Mouse (Mus musculus): ENCODE measurements around the gene Znrf2.

DNA sequence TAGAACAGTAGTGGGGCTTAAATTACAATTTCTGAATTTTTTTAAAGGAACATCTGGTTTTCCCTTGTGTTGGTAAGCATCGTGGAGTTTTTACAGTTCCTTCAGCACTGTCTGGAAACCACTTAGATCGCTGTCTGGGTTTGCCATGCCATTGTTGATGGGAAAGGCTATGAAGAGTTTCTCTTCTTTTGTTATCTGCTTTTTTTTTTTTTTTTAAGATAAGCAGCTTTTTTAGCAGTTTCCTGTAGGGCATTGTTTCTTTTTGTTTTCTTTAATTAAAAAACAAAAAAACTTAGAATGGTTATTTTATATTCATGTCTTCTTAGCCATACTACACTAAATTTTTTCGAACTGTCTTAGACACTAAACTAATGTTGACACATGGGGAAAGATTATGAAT is 60.9 kb downstream of the Znrf2 start:
- no peak for TF ChIP-seq CTCF (IDR thresholded peaks at IDR 0.05; ENCODE audit: insufficient read depth, low read depth, low read length)
- no peak for TF ChIP-seq POLR2A (IDR thresholded peaks at IDR 0.05; ENCODE audit: insufficient read depth, low read depth, low read length)

All from olfactory bulb, adult 2 months (tissue).